Mouse (Mus musculus) MEL (cell line): ENCODE data around the gene Slc5a4b. TPM values are rescaled to one million over a fixed set of nuclear protein-coding genes. Genes with fewer than 3 reads are reported as not detected.

Experiments
- DNase-seq: peaks from one replicate; pipeline ENCODE4 v3.0.0; 2011; ENCODE audit warnings: low read depth, low spot score
- H3K27ac ChIP-seq: 2 replicates; pipeline ENCODE4 v1.5.1; 2012; ENCODE audit warnings: low read depth, mild to moderate bottlenecking, control low read depth, low read length, moderate library complexity; ENCODE audit not compliant: control insufficient read depth
- H3K27me3 ChIP-seq, 2 experiments: fragments of 150-350 bp in 1 of 2; sonication (generic) in 1 of 2; 2 replicates each; pipeline ENCODE4 v1.6.1; 2012; ENCODE audit warnings: low read length in 2 of 2, mild to moderate bottlenecking in 2 of 2, improper control_type of control experiment in 1 of 2, moderate library complexity in 1 of 2; ENCODE audit not compliant: insufficient read depth in 2 of 2, control insufficient read depth in 1 of 2
- H3K36me3 ChIP-seq, 2 experiments: 2 replicates each; pipeline ENCODE4 v1.6.1; 2012 to 2014; ENCODE audit warnings: low read length in 2 of 2, improper control_type of control experiment in 1 of 2, inconsistent platforms in 1 of 2, mild to moderate bottlenecking in 1 of 2; ENCODE audit not compliant: insufficient read depth in 2 of 2, control insufficient read depth in 1 of 2
- H3K4me1 ChIP-seq, 2 experiments: fragments of 150-350 bp in 1 of 2; sonication (generic) in 1 of 2; 2 replicates each; pipeline ENCODE4 v1.6.1; 2012; ENCODE audit warnings: low read length in 2 of 2, improper control_type of control experiment in 1 of 2, mild to moderate bottlenecking in 1 of 2; ENCODE audit not compliant: insufficient read depth in 2 of 2, control insufficient read depth in 1 of 2
- H3K4me3 ChIP-seq, 2 experiments: fragments of 150-350 bp in 1 of 2; sonication (generic) in 1 of 2; 2 replicates each; pipeline ENCODE4 v1.5.1; 2012; ENCODE audit warnings: low read depth in 2 of 2, low read length in 2 of 2, mild to moderate bottlenecking in 2 of 2, moderate library complexity in 2 of 2, control low read depth in 1 of 2, improper control_type of control experiment in 1 of 2; ENCODE audit not compliant: control insufficient read depth in 1 of 2, insufficient read depth in 1 of 2
- H3K79me2 ChIP-seq: 2 replicates; pipeline ENCODE4 v1.6.1; 2012; ENCODE audit warnings: mild to moderate bottlenecking, low read length, moderate library complexity; ENCODE audit not compliant: control insufficient read depth, poor library complexity, insufficient read depth
- H3K9ac ChIP-seq: 2 replicates; pipeline ENCODE4 v1.6.1; 2012; ENCODE audit warnings: low read depth, mild to moderate bottlenecking, control low read depth, low read length, moderate library complexity; ENCODE audit not compliant: control insufficient read depth, poor library complexity, severe bottlenecking
- H3K9me3 ChIP-seq: fragments of 150-350 bp; sonication (generic); replicated peaks from 2 replicates; pipeline ENCODE4 v1.6.1; 2012; ENCODE audit warnings: mild to moderate bottlenecking, low read length, improper control_type of control experiment, moderate library complexity; ENCODE audit not compliant: insufficient read depth
- BHLHE40 ChIP-seq: IDR thresholded peaks from 2 replicates; pipeline ENCODE4 v1.6.1; 2012; ENCODE audit warnings: low read depth, mild to moderate bottlenecking, inconsistent platforms, low read length, improper control_type of control experiment, borderline replicate concordance
- CHD2 ChIP-seq: IDR thresholded peaks from 2 replicates; pipeline ENCODE4 v1.6.1; 2011; ENCODE audit warnings: low read length, improper control_type of control experiment
- CTCF ChIP-seq, 3 experiments: IDR thresholded peaks in 2 of 3; conservative IDR thresholded peaks in 1 of 3; 2 replicates each; pipeline ENCODE4 v1.5.1; 2011 to 2012; ENCODE audit warnings: low read length in 3 of 3, low read depth in 2 of 3, mild to moderate bottlenecking in 2 of 3, improper control_type of control experiment in 1 of 3, inconsistent platforms in 1 of 3, mixed read lengths in 1 of 3, moderate library complexity in 1 of 3; ENCODE audit not compliant: control insufficient read depth in 1 of 3, insufficient read depth in 1 of 3, poor library complexity in 1 of 3, severe bottlenecking in 1 of 3
- ELF1 ChIP-seq: IDR thresholded peaks from 2 replicates; pipeline ENCODE4 v1.6.1; 2014; ENCODE audit warnings: low read depth, mild to moderate bottlenecking, inconsistent platforms, low read length, improper control_type of control experiment, moderate library complexity
- EP300 ChIP-seq, 2 experiments: IDR thresholded peaks; 2 replicates each; pipeline ENCODE4 v1.6.1; 2011; ENCODE audit warnings: improper control_type of control experiment in 2 of 2, low read length in 2 of 2, low read depth in 1 of 2, mild to moderate bottlenecking in 1 of 2
- ETS1 ChIP-seq: IDR thresholded peaks from 2 replicates; pipeline ENCODE4 v1.6.1; 2012; ENCODE audit warnings: low read depth, mild to moderate bottlenecking, inconsistent platforms, low read length, improper control_type of control experiment, moderate library complexity
- GABPA ChIP-seq: IDR thresholded peaks from 2 replicates; pipeline ENCODE4 v1.6.1; 2012; ENCODE audit warnings: low read depth, mild to moderate bottlenecking, inconsistent platforms, low read length, improper control_type of control experiment, moderate library complexity
- MAFK ChIP-seq: IDR thresholded peaks from 2 replicates; pipeline ENCODE4 v1.6.1; 2011; ENCODE audit warnings: low read depth, mild to moderate bottlenecking, low read length, improper control_type of control experiment, borderline replicate concordance
- MAX ChIP-seq: IDR thresholded peaks from 2 replicates; pipeline ENCODE4 v1.6.1; 2011; ENCODE audit warnings: low read length, improper control_type of control experiment
- MAZ ChIP-seq: IDR thresholded peaks from 2 replicates; pipeline ENCODE4 v1.6.1; 2012; ENCODE audit warnings: low read depth, mild to moderate bottlenecking, inconsistent platforms, low read length, improper control_type of control experiment
- MEF2A ChIP-seq: IDR thresholded peaks from 2 replicates; pipeline ENCODE4 v1.6.1; 2014; ENCODE audit warnings: low read depth, mild to moderate bottlenecking, inconsistent platforms, low read length, improper control_type of control experiment; ENCODE audit not compliant: poor library complexity, insufficient replicate concordance, severe bottlenecking; ENCODE audit errors: extremely low read depth
- MYB ChIP-seq: IDR thresholded peaks from 2 replicates; pipeline ENCODE4 v1.6.1; 2011; ENCODE audit warnings: mild to moderate bottlenecking, low read depth, low read length, improper control_type of control experiment
- NELFE ChIP-seq: IDR thresholded peaks from 2 replicates; pipeline ENCODE4 v1.6.1; 2011; ENCODE audit warnings: low read depth, low read length, improper control_type of control experiment
- NRF1 ChIP-seq: IDR thresholded peaks from 2 replicates; pipeline ENCODE4 v1.6.1; 2014; ENCODE audit warnings: low read depth, mild to moderate bottlenecking, inconsistent platforms, low read length, improper control_type of control experiment, moderate library complexity; ENCODE audit not compliant: poor library complexity, insufficient read depth, severe bottlenecking
- POLR2A ChIP-seq, 2 experiments: IDR thresholded peaks; 2 replicates each; pipeline ENCODE4 v1.6.1; 2011 to 2012; ENCODE audit warnings: low read length in 2 of 2, mild to moderate bottlenecking in 2 of 2, control low read depth in 1 of 2, improper control_type of control experiment in 1 of 2, low read depth in 1 of 2, moderate library complexity in 1 of 2; ENCODE audit not compliant: control insufficient read depth in 1 of 2, insufficient read depth in 1 of 2, poor library complexity in 1 of 2
- POLR2AphosphoS5 ChIP-seq: IDR thresholded peaks from 2 replicates; pipeline ENCODE4 v1.6.1; 2012; ENCODE audit warnings: low read depth, borderline replicate concordance, mild to moderate bottlenecking, inconsistent platforms, low read length, moderate library complexity, mixed read lengths
- RCOR1 ChIP-seq: IDR thresholded peaks from 2 replicates; pipeline ENCODE4 v1.6.1; 2012; ENCODE audit warnings: low read depth, mild to moderate bottlenecking, inconsistent platforms, low read length, improper control_type of control experiment
- SIN3A ChIP-seq: IDR thresholded peaks from 2 replicates; pipeline ENCODE4 v1.6.1; 2012; ENCODE audit warnings: low read length, improper control_type of control experiment, inconsistent platforms
- TAL1 ChIP-seq: IDR thresholded peaks from 2 replicates; pipeline ENCODE4 v1.6.1; 2012; ENCODE audit warnings: mild to moderate bottlenecking, inconsistent platforms, low read length, moderate library complexity, mixed read lengths
- TBP ChIP-seq: IDR thresholded peaks from 2 replicates; pipeline ENCODE4 v1.8.0; 2011; ENCODE audit warnings: low read depth, low read length, improper control_type of control experiment
- TCF12 ChIP-seq: IDR thresholded peaks from 2 replicates; pipeline ENCODE4 v1.6.1; 2014; ENCODE audit warnings: low read depth, mild to moderate bottlenecking, inconsistent platforms, low read length, improper control_type of control experiment, moderate library complexity
- USF1 ChIP-seq: IDR thresholded peaks from 2 replicates; pipeline ENCODE4 v1.6.1; 2014; ENCODE audit warnings: low read depth, mild to moderate bottlenecking, inconsistent platforms, low read length, improper control_type of control experiment, moderate library complexity
- USF2 ChIP-seq, 2 experiments: IDR thresholded peaks; 2 replicates each; pipeline ENCODE4 v1.6.1; 2011 to 2012; ENCODE audit warnings: improper control_type of control experiment in 2 of 2, low read length in 2 of 2, borderline replicate concordance in 1 of 2, inconsistent platforms in 1 of 2, low read depth in 1 of 2, mild to moderate bottlenecking in 1 of 2; ENCODE audit not compliant: insufficient read depth in 1 of 2
- ZC3H11A ChIP-seq: IDR thresholded peaks from 2 replicates; pipeline ENCODE4 v1.6.1; 2012; ENCODE audit warnings: low read depth, mild to moderate bottlenecking, inconsistent platforms, low read length, improper control_type of control experiment
- ZKSCAN1 ChIP-seq: IDR thresholded peaks from 2 replicates; pipeline ENCODE4 v1.6.1; 2012; ENCODE audit warnings: low read depth, mild to moderate bottlenecking, inconsistent platforms, low read length, improper control_type of control experiment, moderate library complexity
- ZNF384 ChIP-seq: IDR thresholded peaks from 2 replicates; pipeline ENCODE4 v1.6.1; 2012; ENCODE audit warnings: low read depth, mild to moderate bottlenecking, inconsistent platforms, low read length, improper control_type of control experiment
- polyA plus RNA-seq, 2 experiments: library from polyadenylated mRNA; stranded (reverse) in 1 of 2; unstranded in 1 of 2; fragments of >175 nt in 1 of 2; fragments of >200 nt in 1 of 2; gene quantifications; 2 replicates each; pipeline versions ENCODE4 v1.2.1 to v1.2.4; 2012; ENCODE audit warnings: low replicate concordance in 2 of 2, low read depth in 1 of 2; ENCODE audit not compliant: insufficient read length in 2 of 2, insufficient read depth in 1 of 2, missing spikeins in 1 of 2
- total RNA-seq: library from RNA; depleted of rRNA; stranded (reverse); fragments of 300-350 nt; gene quantifications from 2 replicates; pipeline ENCODE4 v1.2.3, GENCODE M21; 2012

Gene Slc5a4b
- total and polyA plus RNA-seq, 3 experiments = 0.03 TPM; not detected in 2

DNA sequence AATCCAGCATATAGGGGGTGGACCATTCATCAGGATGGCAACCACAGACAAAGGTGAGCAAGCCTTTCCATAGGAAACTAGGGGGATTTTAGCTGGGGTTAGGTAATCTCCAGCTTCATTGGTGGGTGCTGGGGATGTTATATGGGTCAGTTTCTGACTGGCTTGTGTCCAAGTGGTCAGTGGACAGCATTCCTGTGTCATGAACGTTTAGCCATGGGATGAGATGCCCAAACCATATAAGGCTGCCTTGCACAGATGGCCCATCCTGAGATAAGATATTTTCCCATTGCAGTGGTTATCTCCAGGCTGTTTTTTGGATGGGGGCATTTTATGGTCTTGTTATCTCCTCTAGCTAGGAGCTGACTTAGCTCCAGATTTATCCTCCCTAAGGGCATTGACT lies 64.0 kb downstream of the Slc5a4b start:
- Histone ChIP-seq H3K4me1 (no peaks in the 10 kb centered on the region), H3K79me2 (no peaks in the 10 kb centered on the region), H3K9me3 (no peaks in the 10 kb centered on the region), H3K36me3 (no peaks in the 10 kb centered on the region), H3K4me3 (no peak overlapping the region), H3K27ac (no peak overlapping the region), H3K27me3 (no peaks in the 10 kb centered on the region), H3K9ac (no peak overlapping the region)
- TF ChIP-seq POLR2AphosphoS5 (no peak), TAL1 (no peak)
- no peak for DNase-seq

DNA sequence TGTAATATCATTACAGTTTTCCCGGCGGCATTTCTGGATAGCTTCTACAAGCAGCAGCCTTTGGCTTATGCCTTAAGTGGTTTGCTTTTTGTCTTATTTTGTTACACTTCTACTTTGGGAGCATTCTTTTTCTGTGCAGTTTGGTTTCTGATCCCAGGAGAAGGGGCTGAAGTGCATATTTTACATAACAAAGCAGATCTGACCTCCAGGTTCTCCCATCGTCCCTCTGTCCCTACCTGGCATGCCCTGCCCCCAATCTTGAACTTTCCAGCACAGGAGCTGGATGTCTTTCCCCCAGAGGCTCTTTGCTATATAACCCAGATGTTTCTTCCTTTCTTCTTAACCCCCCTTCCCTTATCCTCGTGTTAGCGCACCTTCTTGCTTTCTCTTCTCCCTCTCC lies 65.4 kb downstream of the Slc5a4b start:
- H3K4me1 ChIP-seq = no peaks in the 10 kb centered on the region
- H3K27ac ChIP-seq = no peak overlapping the region
- no peak overlapping the region for H3K9ac ChIP-seq
- H3K9me3 ChIP-seq = no peaks in the 10 kb centered on the region
- no peak for DNase-seq
- H3K4me3 ChIP-seq = no peak overlapping the region
- TF ChIP-seq RCOR1 (no peak), USF1 (no peak), POLR2AphosphoS5 (no peak), CHD2 (no peak), POLR2A (IDR thresholded peaks at IDR 0.05; ENCODE audit: control insufficient read depth in 1 of 2, insufficient read depth in 1 of 2, low read depth in 1 of 2, low read length in 2 of 2, poor library complexity in 1 of 2) (no peak), SIN3A (no peak), MEF2A (no peak), GABPA (no peak), TBP (no peak), ZNF384 (no peak), NELFE (no peak), MAX (no peak), MAZ (no peak), NRF1 (no peak)
- H3K36me3 ChIP-seq = no peaks in the 10 kb centered on the region
- no peaks in the 10 kb centered on the region for H3K79me2 ChIP-seq
- no peaks in the 10 kb centered on the region for H3K27me3 ChIP-seq

DNA sequence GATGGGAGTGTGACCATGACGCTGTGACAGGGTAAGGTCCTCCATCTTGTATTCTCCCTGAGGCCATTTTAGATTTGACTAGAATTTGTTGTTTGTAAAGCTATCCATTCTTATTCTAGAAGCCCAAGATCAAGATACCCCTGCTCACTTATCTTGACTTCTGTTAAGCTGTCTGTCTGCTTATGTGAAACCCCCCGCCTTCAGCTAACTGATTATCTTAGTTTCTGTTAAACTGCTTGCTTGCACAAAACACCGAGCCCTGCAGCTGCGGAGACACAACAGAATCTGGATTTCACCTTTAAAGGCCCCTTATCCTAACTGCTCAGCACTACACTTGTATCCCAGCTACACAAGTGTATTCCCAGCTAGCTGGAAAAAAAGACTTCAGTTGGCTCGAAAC lies 73.8 kb downstream of the Slc5a4b start:
- no peak overlapping the region for H3K27ac ChIP-seq
- no peaks in the 10 kb centered on the region for H3K27me3 ChIP-seq
- H3K4me1 ChIP-seq = peaks cover 4 to 10% of the 10 kb centered on the region in 2 experiments
- no peak overlapping the region for H3K4me3 ChIP-seq
- peaks cover 10 to 22% of the 10 kb centered on the region in 2 experiments for H3K36me3 ChIP-seq
- H3K9ac ChIP-seq = no peak overlapping the region
- no peaks in the 10 kb centered on the region for H3K9me3 ChIP-seq
- no peak for DNase-seq
- peaks cover 33% of the 10 kb centered on the region for H3K79me2 ChIP-seq
- TF ChIP-seq EP300 (IDR thresholded peaks at IDR 0.05; ENCODE audit: low read depth in 1 of 2, low read length in 2 of 2) (peak in 1 of 2 experiments; percentile 59; a peak in 1 of 4 replicates), NELFE (no peak), MEF2A (no peak), USF2 (IDR thresholded peaks at IDR 0.05; ENCODE audit: borderline replicate concordance in 1 of 2, insufficient read depth in 1 of 2, low read depth in 1 of 2, low read length in 2 of 2) (no peak), TCF12 (no peak), ELF1 (no peak), ZKSCAN1 (no peak), ETS1 (0 out of 2 replicates have a peak, but pooled peaks have one; percentile 16), CTCF (IDR thresholded peaks at IDR 0.05 in 2 of 3, conservative IDR thresholded peaks at IDR 0.05 in 1 of 3; ENCODE audit: control insufficient read depth in 1 of 3, insufficient read depth in 1 of 3, low read depth in 2 of 3, low read length in 3 of 3, poor library complexity in 1 of 3, severe bottlenecking in 1 of 3) (no peak), ZC3H11A (no peak), MYB (peak; percentile 63; the same call in 1 of the 2 replicates), BHLHE40 (no peak), MAFK (no peak), POLR2A (IDR thresholded peaks at IDR 0.05; ENCODE audit: control insufficient read depth in 1 of 2, insufficient read depth in 1 of 2, low read depth in 1 of 2, low read length in 2 of 2, poor library complexity in 1 of 2) (no peak)
